Mouse (Mus musculus) urinary bladder, postnatal 14 days (tissue): ENCODE measurements around the gene Nop16.

Experiments
- DNase-seq: peaks from one replicate; pipeline ENCODE4 v3.0.0; 2021; ENCODE audit warnings: low spot score

The Nop16 gene

DNA sequence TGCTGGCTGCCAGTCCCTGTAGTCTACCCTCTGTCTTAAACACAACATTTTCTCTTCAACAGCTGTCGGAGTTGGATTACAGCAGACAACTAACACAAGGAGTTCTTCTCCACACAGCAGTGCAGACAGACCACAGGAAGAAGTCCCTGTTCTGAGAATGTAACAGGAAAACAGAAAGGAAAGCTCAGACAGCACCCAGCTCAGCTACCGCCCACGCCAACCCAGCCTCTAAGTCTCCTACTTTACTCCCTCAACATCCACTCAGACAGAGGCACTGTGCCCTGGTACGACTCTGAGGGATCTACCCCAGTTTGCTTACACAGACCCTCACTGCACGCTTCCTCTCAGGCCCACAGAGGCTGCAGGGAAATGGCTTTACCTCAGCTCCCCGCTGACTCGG, 29.3 kb downstream of the Nop16 start:
- no peak for DNase-seq

DNA sequence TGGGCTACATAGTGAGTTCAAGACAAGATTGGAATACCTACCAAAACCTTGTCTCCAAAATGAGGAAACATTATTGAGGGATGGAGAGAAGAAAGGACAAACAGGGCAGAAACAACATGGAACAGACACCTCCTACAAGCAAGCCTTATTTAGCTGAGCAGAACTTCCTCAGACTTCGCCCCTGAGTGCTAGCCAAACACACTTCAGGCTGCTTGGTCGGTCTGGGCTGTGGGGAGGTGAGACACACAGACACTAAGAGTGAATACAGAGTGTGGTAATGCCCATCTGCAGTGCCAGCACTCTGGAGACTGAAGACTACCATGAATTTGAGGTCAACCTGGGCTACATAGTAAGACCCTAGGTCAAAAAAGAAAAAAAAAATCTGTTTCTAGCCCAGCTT, 30.2 kb downstream of the Nop16 start:
- no peak for DNase-seq

- DNase-seq, result no peak
Measured at GRCm38 (mm10) chr13:54557652-54558051, 32.2 kb downstream of the Nop16 start.

DNA sequence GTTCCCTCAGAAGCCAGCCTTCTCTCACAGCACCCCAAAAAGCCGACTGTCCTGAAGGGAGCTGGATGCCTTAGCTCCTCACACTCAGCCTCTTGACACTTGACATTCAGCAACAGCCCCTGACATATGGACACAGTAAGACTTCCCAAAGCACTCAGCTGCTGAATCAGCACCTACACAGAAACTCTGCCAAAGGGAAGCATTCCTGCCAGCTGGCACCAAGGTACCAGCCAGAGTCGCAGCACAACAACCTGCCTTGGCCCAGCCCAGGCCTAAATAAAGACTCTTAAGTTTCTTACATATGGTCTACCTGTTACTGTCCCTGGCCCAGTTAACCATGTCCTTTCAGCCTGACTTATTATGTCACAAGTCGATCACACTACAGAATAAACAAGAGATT, 33.1 kb downstream of the Nop16 start:
- no peak for DNase-seq

DNA sequence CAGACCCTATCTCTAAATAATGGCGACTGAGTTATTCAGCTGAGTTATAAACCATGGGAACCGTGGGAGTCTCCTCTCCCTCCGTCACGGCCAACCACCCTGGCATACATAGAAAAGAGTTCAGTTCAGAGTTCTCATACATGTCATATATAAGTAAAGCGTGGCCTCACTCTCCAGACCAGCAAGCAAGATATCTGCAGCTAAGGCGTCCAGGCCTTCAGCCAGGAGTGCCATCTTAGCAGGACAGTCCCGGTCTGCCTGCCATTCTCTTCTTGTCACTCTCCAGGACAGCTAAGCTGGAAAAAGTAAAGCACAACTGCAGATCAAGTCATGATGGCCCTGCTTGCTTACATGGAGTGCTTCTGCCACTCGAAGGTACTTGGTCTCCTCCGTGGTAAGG, 33.7 kb downstream of the Nop16 start:
- DNase-seq, result no peak

DNA sequence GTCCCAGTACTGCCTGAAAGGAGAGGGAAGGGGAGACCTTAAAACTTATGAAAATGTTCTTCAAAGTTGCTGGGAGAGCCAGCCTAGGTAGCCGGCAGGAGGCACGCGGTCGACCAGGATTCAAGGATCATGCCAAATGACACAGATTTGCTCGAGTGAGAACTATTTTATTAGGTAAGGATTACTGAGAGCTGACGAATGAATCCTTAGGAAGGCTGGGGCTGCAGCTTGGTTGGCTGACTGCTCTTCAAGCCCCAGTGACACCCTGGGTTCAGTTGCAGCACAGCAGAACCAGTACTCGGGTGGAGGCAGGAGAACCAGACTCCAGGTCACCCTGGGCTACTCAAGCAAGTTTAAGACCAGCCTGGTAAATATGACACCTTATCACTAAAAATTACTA, 41.9 kb downstream of the Nop16 start:
- no peak for DNase-seq
